Comparison of ENCODE assay signal across 7 mouse cellular contexts in the genomic region with DNA sequence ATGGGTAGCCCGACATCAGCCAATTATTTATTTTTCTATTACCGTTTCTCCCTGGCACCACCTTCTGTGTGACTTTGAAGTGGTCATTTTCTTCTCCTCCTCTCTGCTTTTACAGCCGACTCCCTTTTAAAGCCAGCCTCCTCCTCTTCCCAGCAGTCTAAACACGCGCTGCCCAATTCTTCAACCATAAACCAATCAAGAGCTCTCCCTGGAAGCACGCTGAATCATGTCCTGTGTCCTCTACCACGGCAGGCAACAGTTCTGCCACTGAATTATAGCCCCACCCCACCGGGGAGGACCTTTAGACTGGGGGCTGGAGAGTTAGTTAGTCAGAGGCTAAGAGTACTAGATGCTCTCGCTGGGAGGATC. TPM values are rescaled to one million over a fixed set of nuclear protein-coding genes. Genes with fewer than 3 reads are reported as not detected.
DNase-seq lines count a peak whose midpoint lies in the region; ATAC-seq and TF ChIP-seq lines count a peak whose summit lies in the region.

No protein-coding gene starts in this region.

- peak; percentile 76 for DNase-seq in Muller cell, postnatal 12 days (ENCODE audit: inconsistent ontology term)
- DNase-seq in cerebellum, adult 2 months: peak in 1 of 2 experiments; percentile 55
- peak; percentile 30 to 60 for DNase-seq in heart, postnatal 36 days
- DNase-seq in liver, embryonic 13.5 days: no peak
- DNase-seq in layer of hippocampus, adult 2 months (ENCODE audit: low spot score in 2 of 2): no peak
- DNase-seq in retina, postnatal 1 day: no peak
- DNase-seq in MN1 (ENCODE audit: low spot score): no peak

- 0 out of 2 replicates have a peak overlapping the region, but pooled peaks have one; percentile 2 for H3K4me2 ChIP-seq in liver, embryonic 13.5 days

- peak overlapping the region; percentile 13 for H3K4me3 ChIP-seq in cerebellum, adult 2 months (replicated peaks; ENCODE audit: insufficient read depth, low read depth, low read length)
- H3K4me3 ChIP-seq in liver, embryonic 13.5 days (replicated peaks): no peak overlapping the region
- no peak overlapping the region for H3K4me3 ChIP-seq in layer of hippocampus, adult 2 months

- 6% methylated on average over 9 of the region's 9 CpGs for WGBS in cerebellum, adult 2 months
- WGBS in liver, embryonic 13.5 days (ENCODE audit: insufficient replicate concordance): 32% methylated on average over 9 of the region's 9 CpGs

- intact Hi-C loops in heart, postnatal 36 days (cut with DNase I): no loop called here

- no peak for TF ChIP-seq CTCF in cerebellum, adult 2 months (IDR thresholded peaks at IDR 0.05; ENCODE audit: borderline replicate concordance, insufficient read depth, low read depth, low read length)
- no peak for TF ChIP-seq CTCF in layer of hippocampus, adult 2 months (conservative IDR thresholded peaks at IDR 0.05)

- TF ChIP-seq POLR2A in cerebellum, adult 2 months (IDR thresholded peaks at IDR 0.05; ENCODE audit: borderline replicate concordance, insufficient read depth, low read length): no peak; the same call in 1 of the 2 replicates

- peak; percentile 73 for ATAC-seq in liver, embryonic 13.5 days (ENCODE audit: low read depth)

- H3K27ac ChIP-seq in cerebellum, adult 2 months (ENCODE audit: insufficient read depth, low read length): peak overlapping the region; percentile 86
- H3K27ac ChIP-seq in liver, embryonic 13.5 days: no peak overlapping the region
- H3K27ac ChIP-seq in layer of hippocampus, adult 2 months: no peak overlapping the region

- no peaks in the 10 kb centered on the region for H3K27me3 ChIP-seq in cerebellum, adult 2 months (ENCODE audit: control insufficient read depth, insufficient read depth, low read length)
- no peaks in the 10 kb centered on the region for H3K27me3 ChIP-seq in liver, embryonic 13.5 days

- no peaks in the 10 kb centered on the region for H3K36me3 ChIP-seq in liver, embryonic 13.5 days

- H3K4me1 ChIP-seq in cerebellum, adult 2 months (ENCODE audit: control insufficient read depth, insufficient read depth, low read length): peaks cover 13% of the 10 kb centered on the region
- H3K4me1 ChIP-seq in liver, embryonic 13.5 days (replicated peaks): peaks cover 13% of the 10 kb centered on the region

- H3K9ac ChIP-seq in liver, embryonic 13.5 days: no peak overlapping the region

- no peaks in the 10 kb centered on the region for H3K9me3 ChIP-seq in liver, embryonic 13.5 days (replicated peaks)

RNA-seq across cellular contexts. Expression of gene Vps26c, which starts 10.5 kb away (rescaled TPM):
- polyA plus RNA-seq in cerebellum, adult 2 months (2012; rRNA removed): 54.8 and 57.8 TPM in 2 replicates
- total RNA-seq in heart, postnatal 36 days (2021): 10 to 100 TPM; 24.1 to 28.1 TPM
- 22.2 and 24.2 TPM in 2 replicates for polyA plus RNA-seq in liver, embryonic 13.5 days (2015; fragmentation: Nextera tagmentation; extraction: Ambion mirVana)
- total RNA-seq in layer of hippocampus, adult 2 months (2021): 10 to 100 TPM; 30.7 to 35.2 TPM

RNA-seq across cellular contexts. Expression of gene Dyrk1a, which starts 32.7 kb away (rescaled TPM):
- 41.7 and 42.8 TPM in 2 replicates for polyA plus RNA-seq in cerebellum, adult 2 months (2012; rRNA removed)
- total RNA-seq in heart, postnatal 36 days (2021): 10 to 100 TPM; 64.4 to 71.8 TPM
- 5.2 and 5.3 TPM in 2 replicates for polyA plus RNA-seq in liver, embryonic 13.5 days (2015; fragmentation: Nextera tagmentation; extraction: Ambion mirVana)
- 10 to 100 TPM; 95.0 to 98.9 TPM for total RNA-seq in layer of hippocampus, adult 2 months (2021)

Comparison
In these comparisons a context has a peak if more than half of its experiments do, and no peak if none do; other contexts are left out.
1. DNase-seq: peak in Muller cell, postnatal 12 days (single experiment) and heart, postnatal 36 days (2 of 2); none in liver, embryonic 13.5 days (single experiment), layer of hippocampus, adult 2 months (0 of 2), retina, postnatal 1 day (single experiment) and MN1 (single experiment).